9 mouse cellular contexts compared by ENCODE assay signal in the genomic region with DNA sequence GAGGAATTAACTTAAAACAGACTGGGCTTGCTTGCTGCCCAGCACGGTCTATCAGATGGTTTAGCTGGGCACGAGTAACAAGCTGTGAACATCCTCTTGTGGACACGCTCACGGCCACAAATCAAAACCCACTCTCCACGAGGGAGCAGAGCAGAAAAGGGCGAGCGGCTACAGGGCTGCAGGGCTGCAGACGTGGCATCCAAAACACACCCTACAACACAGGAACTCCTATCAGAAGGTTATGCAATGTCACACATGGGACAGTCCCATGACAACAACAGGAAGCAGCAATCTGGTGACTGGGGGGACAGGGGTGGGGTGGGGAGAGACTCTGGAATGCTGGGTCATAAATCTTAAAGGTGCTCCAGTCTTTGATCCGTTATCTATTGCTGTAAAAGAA. TPM values are rescaled to one million over a fixed set of nuclear protein-coding genes. Genes with fewer than 3 reads are reported as not detected.
A peak's percentile ranks its signal among the peaks of the same experiment; 100 is the strongest.
DNase-seq lines count a peak whose midpoint lies in the region; ATAC-seq lines count a peak whose summit lies in the region.
"Had no signal": no experiment of that assay in that cellular context is flagged by ENCODE, and none has a peak within 500 bp of the region (broad histone marks: within the 10 kb centered on the region; RNA-seq: fewer than 3 reads in every experiment).

No protein-coding gene starts in this region.

- no peak overlapping the region for H3K4me3 ChIP-seq in hindbrain, embryonic 12.5 days
- H3K4me3 ChIP-seq in hindbrain, embryonic 14.5 days (replicated peaks; ENCODE audit: low read length), result no peak overlapping the region
- no peak overlapping the region for H3K4me3 ChIP-seq in heart, embryonic 13.5 days
- no peak overlapping the region for H3K4me3 ChIP-seq in limb, embryonic 10.5 days
- H3K4me3 ChIP-seq in midbrain, embryonic 16.5 days (ENCODE audit: low read depth, low read length), result no peak overlapping the region
- H3K4me3 ChIP-seq: erythroblast, embryonic 14.5 days had no signal

- H3K27me3 ChIP-seq in hindbrain, embryonic 12.5 days, result no peaks in the 10 kb centered on the region
- H3K27me3 ChIP-seq in hindbrain, embryonic 14.5 days (ENCODE audit: control insufficient read depth, insufficient read depth, low read length), result no peaks in the 10 kb centered on the region
- H3K27me3 ChIP-seq in heart, embryonic 13.5 days (replicated peaks), result no peaks in the 10 kb centered on the region
- no peaks in the 10 kb centered on the region for H3K27me3 ChIP-seq in limb, embryonic 10.5 days (ENCODE audit: low read depth, poor library complexity, severe bottlenecking)
- H3K27me3 ChIP-seq in midbrain, embryonic 16.5 days (ENCODE audit: control insufficient read depth, insufficient read depth, low read depth, low read length), result no peaks in the 10 kb centered on the region

- peak overlapping the region; percentile 4; the same call in 1 of the 2 replicates for H3K27ac ChIP-seq in hindbrain, embryonic 12.5 days
- H3K27ac ChIP-seq in hindbrain, embryonic 14.5 days, result no peak overlapping the region
- peak overlapping the region; percentile 63 for H3K27ac ChIP-seq in heart, embryonic 13.5 days (replicated peaks)
- peak overlapping the region; percentile 64 for H3K27ac ChIP-seq in limb, embryonic 10.5 days
- H3K27ac ChIP-seq in midbrain, embryonic 16.5 days (ENCODE audit: low read length), result no peak overlapping the region

- no peak for ATAC-seq in hindbrain, embryonic 12.5 days (ENCODE audit: low FRiP score)
- no peak for ATAC-seq in hindbrain, embryonic 14.5 days (ENCODE audit: low FRiP score)
- peak; percentile 10; the same call in 1 of the 2 replicates for ATAC-seq in heart, embryonic 13.5 days (ENCODE audit: extremely low read depth, insufficient number of reproducible peaks, low FRiP score, low TSS enrichment)
- ATAC-seq in midbrain, embryonic 16.5 days, result no peak

- WGBS in hindbrain, embryonic 12.5 days, result 55% methylated on average over 9 of the region's 9 CpGs
- WGBS in hindbrain, embryonic 14.5 days, result 70% methylated on average over 9 of the region's 9 CpGs
- WGBS in heart, embryonic 13.5 days, result 53% methylated on average over 9 of the region's 9 CpGs
- 20% methylated on average over 9 of the region's 9 CpGs for WGBS in limb, embryonic 10.5 days
- WGBS in midbrain, embryonic 16.5 days, result 78% methylated on average over 9 of the region's 9 CpGs

- no peaks in the 10 kb centered on the region for H3K9me3 ChIP-seq in hindbrain, embryonic 12.5 days (replicated peaks)
- no peaks in the 10 kb centered on the region for H3K9me3 ChIP-seq in hindbrain, embryonic 14.5 days (ENCODE audit: control insufficient read depth, low read length)
- H3K9me3 ChIP-seq in heart, embryonic 13.5 days, result no peaks in the 10 kb centered on the region
- H3K9me3 ChIP-seq in limb, embryonic 10.5 days (replicated peaks), result no peaks in the 10 kb centered on the region
- no peaks in the 10 kb centered on the region for H3K9me3 ChIP-seq in midbrain, embryonic 16.5 days (replicated peaks; ENCODE audit: control insufficient read depth, low read length, poor library complexity, severe bottlenecking)

- H3K9ac ChIP-seq in hindbrain, embryonic 12.5 days, result no peak overlapping the region
- no peak overlapping the region for H3K9ac ChIP-seq in hindbrain, embryonic 14.5 days
- peak overlapping the region; percentile 47; the same call in 1 of the 2 replicates for H3K9ac ChIP-seq in heart, embryonic 13.5 days
- H3K9ac ChIP-seq in midbrain, embryonic 16.5 days (ENCODE audit: low read depth, low read length), result no peak overlapping the region

- DNase-seq in hindbrain, embryonic 14.5 days (ENCODE audit: low spot score), result no peak
- peak; percentile 46 for DNase-seq in limb, embryonic 10.5 days (ENCODE audit: low spot score)
- peak; percentile 42 for DNase-seq in mesoderm, embryonic 11.5 days (ENCODE audit: low read depth, low spot score)
- DNase-seq in right cerebral cortex, postnatal 4 days, result no peak
- DNase-seq in left cerebral cortex, adult 8-10 months (ENCODE audit: low spot score in 2 of 2), result no peak

- peaks cover 23% of the 10 kb centered on the region for H3K4me1 ChIP-seq in hindbrain, embryonic 12.5 days
- peaks cover 10% of the 10 kb centered on the region for H3K4me1 ChIP-seq in hindbrain, embryonic 14.5 days (replicated peaks; ENCODE audit: control insufficient read depth, insufficient read depth, low read length)
- H3K4me1 ChIP-seq in heart, embryonic 13.5 days, result peaks cover 28% of the 10 kb centered on the region
- H3K4me1 ChIP-seq in limb, embryonic 10.5 days, result peaks cover 28% of the 10 kb centered on the region
- H3K4me1 ChIP-seq in midbrain, embryonic 16.5 days (ENCODE audit: control insufficient read depth, insufficient read depth, low read length), result peaks cover 5% of the 10 kb centered on the region

- H3K4me2 ChIP-seq in hindbrain, embryonic 12.5 days (replicated peaks), result no peak overlapping the region
- H3K4me2 ChIP-seq in hindbrain, embryonic 14.5 days (replicated peaks), result no peak overlapping the region
- no peak overlapping the region for H3K4me2 ChIP-seq in heart, embryonic 13.5 days
- H3K4me2 ChIP-seq in midbrain, embryonic 16.5 days (ENCODE audit: low read length), result no peak overlapping the region

- H3K36me3 ChIP-seq in hindbrain, embryonic 12.5 days, result no peaks in the 10 kb centered on the region
- no peaks in the 10 kb centered on the region for H3K36me3 ChIP-seq in hindbrain, embryonic 14.5 days (replicated peaks; ENCODE audit: control insufficient read depth, insufficient read depth)
- no peaks in the 10 kb centered on the region for H3K36me3 ChIP-seq in heart, embryonic 13.5 days
- H3K36me3 ChIP-seq in limb, embryonic 10.5 days, result no peaks in the 10 kb centered on the region
- no peaks in the 10 kb centered on the region for H3K36me3 ChIP-seq in midbrain, embryonic 16.5 days (ENCODE audit: control insufficient read depth, insufficient read depth, low read length)

RNA-seq across cellular contexts. Expression of gene Coro1c, which starts 10.1 kb away (rescaled TPM):
- 226 and 233 TPM in 2 replicates for polyA plus RNA-seq in hindbrain, embryonic 12.5 days (2016; fragmentation: Nextera tagmentation; extraction: Ambion mirVana)
- polyA plus RNA-seq in hindbrain, embryonic 14.5 days (2014; fragmentation: Nextera tagmentation; extraction: Ambion mirVana), result 172 and 177 TPM in 2 replicates
- polyA plus RNA-seq in heart, embryonic 13.5 days (2015; fragmentation: Nextera tagmentation; extraction: Ambion mirVana), result 95.4 and 99.4 TPM in 2 replicates
- polyA plus RNA-seq in limb, embryonic 10.5 days (2016; fragmentation: Nextera tagmentation; extraction: Ambion mirVana), result 129 and 139 TPM in 2 replicates
- total RNA-seq in left cerebral cortex, adult 8-10 months (2022), result 10 to 100 TPM; 76.3 to 95.4 (median 86.2) TPM
- polyA plus RNA-seq in midbrain, embryonic 16.5 days (2015; fragmentation: Nextera tagmentation; extraction: Ambion mirVana), result 201 and 209 TPM in 2 replicates

Comparison
In these comparisons a context has a peak if more than half of its experiments do, and no peak if none do; other contexts are left out.
1. H3K27ac ChIP-seq: peak in hindbrain, embryonic 12.5 days (single experiment), heart, embryonic 13.5 days (single experiment) and limb, embryonic 10.5 days (single experiment); none in hindbrain, embryonic 14.5 days (single experiment) and midbrain, embryonic 16.5 days (single experiment).
2. DNase-seq: peak in limb, embryonic 10.5 days (single experiment) and mesoderm, embryonic 11.5 days (single experiment); none in hindbrain, embryonic 14.5 days (single experiment), right cerebral cortex, postnatal 4 days (single experiment) and left cerebral cortex, adult 8-10 months (0 of 2).